Mouse (Mus musculus) kidney, adult 18-20 months (tissue): ENCODE data around the gene Rnf128.

Experiments
- DNase-seq: peaks from one replicate; pipeline ENCODE4 v3.0.0; 2021

The Rnf128 gene

DNA sequence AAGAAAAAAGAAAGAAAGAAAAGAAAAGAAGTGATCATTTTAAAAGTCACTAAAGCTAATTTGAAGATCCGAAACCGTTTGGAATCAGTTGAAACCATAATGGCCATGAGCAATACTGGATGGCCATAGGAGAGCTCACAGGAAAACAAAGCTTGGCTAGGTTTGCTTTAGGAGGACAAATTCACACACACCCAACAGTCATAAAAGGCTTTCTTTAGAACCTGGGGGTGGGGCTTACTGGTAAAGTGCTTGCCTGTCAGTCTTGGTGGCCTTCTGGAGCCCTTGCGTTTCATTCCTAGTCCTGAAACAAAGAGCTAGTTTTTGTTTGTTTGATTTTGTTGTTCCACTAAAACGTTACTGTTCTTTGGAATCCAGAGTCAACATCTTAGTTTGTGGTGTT, 71.6 kb downstream of the Rnf128 start:
- no peak for DNase-seq

DNA sequence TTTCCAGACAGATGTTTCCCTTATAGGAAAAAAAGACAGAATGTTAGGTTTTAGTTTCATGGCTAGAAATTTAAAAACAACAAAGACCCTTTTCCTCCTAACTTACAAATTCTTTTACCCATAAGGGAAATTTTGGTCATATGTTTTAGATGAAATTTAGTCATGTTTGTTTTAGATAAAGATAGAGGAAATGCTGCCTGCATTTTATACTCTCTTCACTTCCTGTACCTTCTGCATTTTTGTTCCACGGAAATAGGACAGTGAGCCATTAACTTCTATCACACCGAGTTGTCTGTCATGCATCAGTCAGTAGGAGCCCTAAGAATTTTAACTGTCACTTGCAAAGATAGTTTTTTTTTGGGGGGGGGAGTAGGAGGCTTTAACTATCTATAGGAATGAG, 76.6 kb downstream of the Rnf128 start:
- DNase-seq: no peak

DNA sequence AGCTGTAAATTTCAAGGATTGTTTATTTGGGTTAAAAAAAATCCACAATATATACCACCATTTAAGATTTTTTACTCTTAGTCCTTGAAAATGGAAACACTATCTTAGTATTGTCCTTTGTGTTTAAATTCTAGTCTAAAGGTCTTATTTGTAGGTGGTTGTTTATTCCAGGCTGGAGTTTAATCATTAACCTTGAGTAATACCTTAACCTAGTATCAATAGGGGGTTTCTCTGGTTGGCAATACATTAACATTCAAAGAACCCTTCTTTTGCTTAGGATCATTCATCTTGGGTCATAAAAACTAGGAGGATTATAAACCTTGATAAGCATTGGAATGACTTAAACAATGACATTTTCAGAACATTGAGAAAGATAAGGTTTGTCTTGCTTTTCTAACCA, 77.3 kb downstream of the Rnf128 start:
- no peak for DNase-seq

DNA sequence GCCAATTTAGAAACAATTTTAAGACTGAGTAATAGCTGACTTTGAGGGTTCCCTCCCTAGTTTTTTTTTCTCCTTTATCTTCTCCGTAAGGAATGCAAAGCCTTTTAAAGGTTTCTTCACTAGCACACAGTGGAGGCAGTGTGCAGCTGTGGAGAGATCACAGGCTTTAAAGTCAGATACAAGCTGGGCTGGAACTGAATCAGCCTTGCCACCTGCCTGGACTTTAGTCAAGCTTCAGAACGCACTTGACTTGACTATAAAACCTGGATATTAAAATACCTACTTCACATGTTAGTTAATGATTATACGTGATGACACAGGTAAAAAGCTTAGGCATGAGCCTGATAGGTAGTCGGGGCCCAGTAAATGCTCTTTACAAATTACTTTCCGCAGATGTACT, 89.1 kb downstream of the Rnf128 start:
- DNase-seq: no peak

DNA sequence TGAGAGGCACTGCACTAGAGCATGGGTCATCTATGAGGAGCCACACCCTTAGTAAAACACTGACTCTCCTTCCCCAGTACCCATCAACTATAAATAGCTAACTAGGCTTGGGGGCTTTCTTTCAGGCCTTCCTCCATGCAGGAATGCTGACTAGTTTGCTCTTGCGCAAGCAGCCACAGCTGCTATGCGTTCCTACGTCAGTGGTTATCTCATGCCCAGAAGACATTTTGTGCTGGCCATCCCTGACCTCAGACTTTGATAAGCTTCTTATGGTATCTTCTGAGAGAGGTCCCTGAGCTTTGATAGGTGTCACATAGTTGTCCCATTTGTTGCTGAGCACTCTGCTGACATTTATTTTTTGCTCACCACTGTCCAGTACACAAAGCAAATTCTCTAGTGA, 90.2 kb downstream of the Rnf128 start:
- DNase-seq: no peak

DNA sequence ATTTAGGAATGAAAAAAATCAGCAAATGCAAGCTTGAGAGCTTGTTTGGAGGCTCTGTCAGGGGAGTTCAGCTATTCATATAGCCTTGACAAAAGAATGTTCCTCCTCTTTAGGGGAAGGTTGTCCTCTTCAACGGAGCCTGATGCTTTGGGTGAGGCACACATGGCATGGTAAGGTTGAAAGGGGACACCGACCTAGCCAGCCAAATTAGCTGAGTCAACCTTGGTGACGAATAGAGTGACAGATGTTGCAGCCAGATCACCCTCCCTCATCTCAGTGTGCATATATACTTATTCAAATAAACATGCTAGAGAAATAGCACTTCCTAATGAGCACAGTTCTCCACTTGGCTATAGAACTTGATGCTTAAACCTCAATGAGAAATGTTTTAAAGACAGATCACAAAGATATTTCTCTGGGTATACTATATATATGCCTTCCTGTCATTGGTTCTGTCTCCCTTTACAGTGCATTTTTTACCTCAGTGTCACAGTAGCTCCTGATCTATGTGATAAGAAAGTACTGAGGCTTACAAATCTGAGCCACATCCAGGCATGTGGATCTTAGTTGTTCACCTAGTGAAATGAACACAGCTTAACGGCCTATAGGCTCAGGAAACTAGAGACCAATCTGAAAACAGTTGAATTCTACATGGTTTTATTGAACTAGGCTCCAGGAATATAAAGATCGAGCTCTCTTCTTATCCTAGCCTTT, 91.4 kb downstream of the Rnf128 start:
- DNase-seq: no peak

DNA sequence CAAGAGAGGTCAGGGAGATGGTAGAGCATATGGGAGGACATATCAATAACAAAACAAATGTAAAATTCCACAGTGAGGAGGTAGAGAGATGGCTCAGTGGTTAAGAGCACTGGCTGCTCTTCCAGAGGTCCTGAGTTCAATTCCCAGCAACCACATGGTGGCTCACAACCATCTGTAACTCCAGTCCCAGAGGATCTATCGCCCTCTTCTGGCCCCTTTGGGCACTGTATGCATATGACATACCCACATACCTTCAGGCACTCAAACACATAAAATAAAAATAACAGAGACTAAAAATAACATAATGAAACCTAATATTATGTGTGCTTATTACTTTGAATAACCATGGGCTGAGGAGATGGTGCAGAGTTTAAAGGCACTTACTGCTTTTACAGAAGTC, 99.0 kb downstream of the Rnf128 start:
- DNase-seq: no peak

DNA sequence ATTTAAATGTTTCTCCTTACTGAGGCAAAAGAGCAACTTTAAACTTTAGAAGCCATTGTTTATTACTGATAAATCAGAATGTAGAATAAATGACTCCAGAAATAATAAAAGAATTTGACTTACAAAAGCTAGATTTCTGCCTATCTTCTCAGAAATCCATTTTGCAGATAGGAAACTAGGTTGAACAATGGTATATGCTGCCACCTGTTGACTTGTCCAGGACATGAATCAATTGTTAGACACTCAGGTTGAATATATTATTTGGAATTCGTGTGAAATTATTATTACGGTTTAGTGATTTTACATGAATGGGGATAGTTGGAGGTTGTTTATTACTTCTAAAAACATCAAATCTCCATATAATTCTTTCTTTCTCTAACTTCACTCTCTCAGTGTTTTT, 102.7 kb downstream of the Rnf128 start:
- no peak for DNase-seq

DNA sequence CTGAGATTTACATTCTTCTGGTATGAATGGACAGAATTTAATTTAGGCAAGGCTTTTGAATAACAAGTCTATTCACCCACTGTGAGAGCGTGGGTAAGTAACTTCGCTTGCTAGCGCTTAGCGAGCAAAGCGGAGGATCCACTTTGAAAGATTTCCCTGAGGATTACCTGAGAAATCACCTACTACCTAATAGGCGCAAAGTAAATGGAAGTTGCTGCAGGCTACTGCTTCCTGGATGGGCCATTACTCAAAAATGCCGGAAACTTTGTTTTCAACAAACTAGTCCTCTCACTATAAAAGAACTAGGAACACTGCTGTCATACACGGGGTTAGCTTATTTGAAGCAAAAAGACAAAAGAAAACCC, 121.3 kb downstream of the Rnf128 start:
- no peak for DNase-seq

DNA sequence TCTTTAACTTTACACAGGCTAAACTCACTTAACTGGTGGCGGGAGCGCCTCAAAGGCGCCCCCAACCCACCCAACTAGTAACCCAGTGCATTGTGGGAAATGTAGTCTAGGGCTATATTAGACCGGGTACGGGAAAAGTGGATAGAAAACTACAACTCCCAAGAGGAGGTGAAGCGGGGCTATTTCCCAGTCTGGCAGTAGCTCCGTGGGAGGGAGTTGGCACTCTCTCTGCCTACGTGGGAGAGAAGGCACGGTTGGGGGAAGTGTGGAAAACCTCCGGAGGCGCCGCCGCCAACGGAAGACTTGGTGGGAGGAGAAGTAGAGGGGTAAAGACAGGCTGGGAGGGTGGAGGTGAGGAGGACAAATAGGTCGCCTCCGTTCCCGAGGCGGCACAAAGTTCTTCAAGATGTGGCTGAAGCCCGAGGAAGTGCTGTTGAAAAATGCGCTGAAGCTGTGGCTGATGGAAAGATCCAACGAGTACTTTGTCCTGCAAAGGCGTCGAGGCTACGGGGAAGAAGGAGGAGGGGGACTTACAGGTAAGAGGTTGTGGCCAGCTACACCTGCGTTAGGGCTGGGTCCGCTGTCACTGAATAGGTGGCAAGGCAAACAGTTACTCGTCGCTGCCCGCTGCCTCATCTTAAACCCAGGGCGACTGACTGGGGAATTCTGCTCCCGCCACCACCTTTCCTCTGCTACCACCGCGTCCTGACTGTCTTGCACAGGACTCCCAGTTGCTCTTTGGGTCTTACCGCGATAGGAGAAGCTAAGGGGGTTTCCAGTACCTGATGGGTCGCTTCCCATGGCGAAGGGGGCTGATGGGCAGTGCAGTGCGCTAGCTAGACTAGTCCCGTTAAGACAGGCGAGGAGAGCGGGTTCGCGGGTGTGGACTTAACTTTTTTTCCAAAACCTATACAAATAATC, 121.9 kb downstream of the Rnf128 start, which contains the start of gene Tbc1d8b:
Gene Tbc1d8b, plus strand, starts transcription at position 222 of the 921 bp plus-strand sequence.
- DNase-seq: peak; percentile 81

DNA sequence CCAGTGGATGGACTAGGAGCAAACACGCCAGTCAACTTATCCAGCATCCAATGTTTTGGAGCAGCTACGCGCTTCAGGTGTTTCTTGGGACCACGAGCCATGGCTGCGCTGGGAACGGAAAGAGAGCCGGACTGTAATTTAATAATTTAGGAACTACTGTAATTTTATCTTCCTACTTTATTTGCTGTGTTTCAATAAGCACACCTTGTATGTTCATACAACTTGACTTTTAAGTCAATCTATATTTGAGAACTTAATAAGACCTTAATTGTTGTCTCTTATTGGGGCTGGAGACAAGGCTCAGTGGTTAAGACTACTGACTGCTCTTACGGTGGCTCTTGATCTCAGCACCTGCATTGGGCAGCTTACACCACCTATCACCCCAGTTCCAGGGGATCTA, 151.3 kb downstream of the Rnf128 start, which contains the start of gene Gm15013:
Gene Gm15013, minus strand, starts transcription at position 101 of the 400 bp plus-strand sequence.
- no peak for DNase-seq

DNA sequence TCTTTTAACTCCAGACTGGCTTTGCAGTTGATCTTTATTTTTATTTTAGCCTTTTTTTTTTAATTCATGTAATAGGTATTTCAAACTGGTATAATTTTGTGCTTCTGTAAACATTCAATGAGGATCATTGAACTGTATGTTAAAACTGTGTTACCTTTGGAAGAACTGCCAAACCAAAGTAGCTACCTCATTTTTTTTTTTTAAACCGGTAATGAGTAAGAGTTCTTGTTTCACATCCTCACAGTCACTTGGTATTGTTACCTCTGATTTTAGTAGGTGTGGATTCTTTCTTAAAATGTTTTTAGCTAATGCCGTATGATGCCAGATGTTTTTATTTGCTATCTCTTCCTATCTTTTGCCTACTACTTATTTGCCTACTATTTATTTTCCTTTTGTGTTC, 159.2 kb downstream of the Rnf128 start:
- no peak for DNase-seq
